Mouse (Mus musculus): ENCODE measurements at regions not wholly inside any gene's neighbourhood (a gene's known extent, or its start where the extent isn't known, plus 50 kb on each side); places are given as distances from the start of the nearest gene placed in this dataset.

DNA sequence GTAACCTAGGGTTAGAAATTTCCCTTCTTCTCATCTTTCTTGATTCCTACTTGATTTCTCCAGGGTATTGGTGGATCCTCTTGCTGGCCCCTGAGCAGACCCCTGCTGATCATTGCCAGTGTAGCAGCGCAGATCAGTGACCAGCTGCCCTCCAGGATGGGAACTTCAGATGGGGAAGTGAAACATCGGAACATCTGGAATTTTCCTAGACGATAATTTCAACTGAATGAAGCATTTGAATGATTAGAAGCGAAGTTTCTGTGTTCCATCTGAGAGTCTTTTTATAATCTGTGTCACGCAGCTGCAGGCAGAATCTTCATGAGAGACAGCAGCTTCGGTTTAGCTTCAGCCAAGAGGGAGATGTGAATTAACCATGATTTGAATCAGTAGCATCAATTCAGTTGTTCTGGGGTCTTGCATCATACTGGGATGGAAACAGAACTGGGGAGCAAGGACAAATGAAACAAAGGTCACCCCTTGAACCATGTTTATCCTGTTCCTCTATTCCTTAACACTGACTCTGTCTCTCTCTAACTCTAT, 57.8 kb upstream of the Ddit4l start:
- DNase-seq, result no peak

DNA sequence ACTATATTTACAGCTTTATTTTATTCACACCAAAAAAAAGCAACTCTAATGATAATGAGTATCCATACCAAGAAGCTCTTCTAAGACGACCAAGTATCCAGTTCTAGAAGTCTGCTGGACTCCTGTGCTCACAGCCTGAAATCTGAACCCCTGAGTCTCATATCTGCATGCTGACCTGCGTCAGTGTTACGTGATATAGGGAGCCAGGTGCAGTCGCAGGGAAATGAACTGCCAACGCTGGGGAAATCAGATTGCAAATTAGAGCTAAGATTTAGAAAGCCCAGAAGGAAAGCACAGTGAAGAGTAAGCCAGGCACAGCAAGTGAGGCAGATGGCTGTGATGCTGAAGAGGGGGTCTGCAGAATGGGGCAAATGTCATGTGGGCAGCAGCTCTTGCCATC, 57.1 kb upstream of the Ddit4l start:
- no peak for DNase-seq

DNA sequence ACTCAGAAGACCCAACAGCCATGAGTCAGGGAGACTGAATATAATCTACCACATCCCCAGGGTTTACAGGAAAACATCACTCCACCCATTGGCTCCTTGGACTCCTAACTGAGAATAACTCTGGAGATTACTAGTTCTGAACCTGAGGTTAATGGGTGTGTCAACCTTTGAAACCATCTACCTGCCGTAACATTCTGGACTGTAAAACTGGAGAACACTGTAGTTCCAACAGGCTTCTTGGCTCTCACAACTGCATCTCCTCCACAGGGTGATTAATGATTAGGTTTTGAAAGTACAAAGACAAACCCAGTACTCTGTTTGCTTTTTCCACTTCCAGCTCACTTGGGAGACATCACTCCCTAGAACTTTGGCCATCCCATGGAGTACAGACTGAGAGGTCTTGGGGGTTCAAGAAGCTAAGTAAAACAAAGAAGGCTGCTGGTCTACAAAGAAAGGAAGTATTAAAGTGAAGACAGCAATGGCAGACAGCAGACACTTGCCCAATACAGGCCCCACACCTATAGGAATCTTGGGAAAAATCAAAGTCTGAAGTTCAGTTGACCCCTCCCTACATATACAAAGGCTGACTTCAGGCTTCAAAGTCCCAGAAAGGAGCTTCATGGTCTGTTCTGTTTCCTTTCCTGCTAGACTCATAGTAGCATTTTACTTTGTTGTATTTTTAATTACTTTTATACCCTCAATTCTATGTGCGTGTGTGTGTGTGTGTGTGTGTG, 52.7 kb upstream of the Ddit4l start:
- no peak for DNase-seq

Measured in adrenal gland, adult 2 months (tissue).